Mouse (Mus musculus) kidney, embryonic 14.5 days (tissue): ENCODE measurements at regions not wholly inside any gene's neighbourhood (a gene's known extent, or its start where the extent isn't known, plus 50 kb on each side); places are given as distances from the start of the nearest gene placed in this dataset.

ENCODE experiments used
- ATAC-seq: fragments of 200-750 bp; cut with Nextera tagmentation; 2 replicates; pipeline ENCODE4 v1.8.0; 2017; ENCODE audit warnings: moderate number of reproducible peaks, mild to moderate bottlenecking, moderate TSS enrichment, moderate library complexity; ENCODE audit not compliant: low FRiP score, low TSS enrichment
- H3K27ac ChIP-seq: fragments of 300-500 bp; sonication (generic); 2 replicates; pipeline ENCODE4 v1.5.1; 2014; ENCODE audit warnings: low read depth, mild to moderate bottlenecking, low read length, moderate library complexity, mixed read lengths
- H3K27me3 ChIP-seq: fragments of 300-500 bp; sonication (generic); 2 replicates; pipeline ENCODE4 v1.6.1; 2014; ENCODE audit warnings: mild to moderate bottlenecking, low read length; ENCODE audit not compliant: control insufficient read depth, insufficient read depth
- H3K36me3 ChIP-seq: fragments of 300-500 bp; sonication (generic); 2 replicates; pipeline ENCODE4 v1.6.1; 2014; ENCODE audit warnings: low read length, mixed read lengths; ENCODE audit not compliant: control insufficient read depth, insufficient read depth
- H3K4me1 ChIP-seq: fragments of 300-500 bp; sonication (generic); 2 replicates; pipeline ENCODE4 v1.6.1; 2014; ENCODE audit warnings: low read length, mixed read lengths; ENCODE audit not compliant: control insufficient read depth, insufficient read depth
- H3K4me2 ChIP-seq: fragments of 300-500 bp; sonication (generic); replicated peaks from 2 replicates; pipeline ENCODE4 v1.6.1; 2014; ENCODE audit warnings: low read depth, mild to moderate bottlenecking, low read length
- H3K4me3 ChIP-seq: fragments of 300-500 bp; sonication (generic); 2 replicates; pipeline ENCODE4 v1.5.1; 2014; ENCODE audit warnings: mild to moderate bottlenecking, low read length
- H3K9ac ChIP-seq: fragments of 300-500 bp; sonication (generic); 2 replicates; pipeline ENCODE4 v1.6.1; 2014; ENCODE audit warnings: low read depth, mild to moderate bottlenecking, low read length, moderate library complexity
- H3K9me3 ChIP-seq: fragments of 300-500 bp; sonication (generic); 2 replicates; pipeline ENCODE4 v1.6.1; 2016; ENCODE audit warnings: low read length; ENCODE audit not compliant: control insufficient read depth
- WGBS: fragments of 180-500 bp; shearing (Covaris S2); extraction: QIAGEN DNeasy Blood & Tissue Kit; methylation state at CpG from one replicate; pipeline ENCODE4 v1.1.7; 2014; 5-methylcytosine and 5-hydroxymethylcytosine counted together

DNA sequence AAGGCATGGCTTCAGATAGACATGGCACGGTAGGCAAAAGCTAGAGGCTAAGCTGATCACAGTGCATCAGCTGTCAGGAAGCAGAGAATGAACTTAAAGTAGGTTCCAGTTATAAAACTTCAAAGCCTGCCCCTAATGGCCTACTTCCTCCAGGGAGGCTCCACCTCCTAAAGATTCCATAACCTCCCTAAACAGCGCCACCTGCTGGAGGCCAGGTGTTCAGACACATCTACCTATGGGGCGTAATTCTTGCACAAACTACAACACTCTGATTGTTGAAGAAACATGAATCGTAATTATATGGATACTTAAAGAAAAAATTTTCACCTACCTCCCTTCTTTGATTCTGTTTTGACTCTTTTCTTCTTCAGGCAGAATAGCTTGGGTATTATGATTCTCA, 277.0 kb upstream of the Tmem132c start:
- WGBS = 86% methylated on average over 4 of the region's 4 CpGs
- no peaks in the 10 kb centered on the region for H3K4me1 ChIP-seq
- H3K36me3 ChIP-seq = no peaks in the 10 kb centered on the region
- no peak overlapping the region for H3K27ac ChIP-seq
- ATAC-seq = no peak
- H3K9ac ChIP-seq = no peak overlapping the region
- no peak overlapping the region for H3K4me3 ChIP-seq
- no peaks in the 10 kb centered on the region for H3K9me3 ChIP-seq
- H3K27me3 ChIP-seq = no peaks in the 10 kb centered on the region
- no peak overlapping the region for H3K4me2 ChIP-seq

DNA sequence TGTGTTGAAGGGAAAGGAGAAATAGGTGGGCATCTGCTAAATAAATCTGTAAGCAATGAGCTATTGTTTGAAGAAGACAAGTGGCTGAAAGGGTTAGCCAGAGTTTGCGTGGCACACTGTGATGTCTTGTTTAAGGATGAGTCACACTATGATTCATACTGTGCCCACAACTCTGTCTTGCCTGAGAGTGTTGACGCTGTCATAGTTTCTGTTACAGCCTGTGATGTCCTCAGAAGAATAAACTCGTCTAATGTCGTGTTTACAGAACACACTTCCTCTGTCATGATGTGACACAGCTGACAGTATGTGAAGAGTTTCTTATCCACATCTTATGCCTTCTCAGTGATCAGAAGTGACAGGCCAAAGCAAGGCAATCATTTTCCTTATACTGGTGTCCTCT, 274.5 kb upstream of the Tmem132c start:
- Histone ChIP-seq H3K9ac (no peak overlapping the region), H3K36me3 (no peaks in the 10 kb centered on the region), H3K9me3 (no peaks in the 10 kb centered on the region), H3K4me3 (no peak overlapping the region), H3K4me2 (no peak overlapping the region), H3K27me3 (no peaks in the 10 kb centered on the region), H3K27ac (no peak overlapping the region), H3K4me1 (no peaks in the 10 kb centered on the region)
- no peak for ATAC-seq
- WGBS = 83% methylated on average over 4 of the region's 4 CpGs

DNA sequence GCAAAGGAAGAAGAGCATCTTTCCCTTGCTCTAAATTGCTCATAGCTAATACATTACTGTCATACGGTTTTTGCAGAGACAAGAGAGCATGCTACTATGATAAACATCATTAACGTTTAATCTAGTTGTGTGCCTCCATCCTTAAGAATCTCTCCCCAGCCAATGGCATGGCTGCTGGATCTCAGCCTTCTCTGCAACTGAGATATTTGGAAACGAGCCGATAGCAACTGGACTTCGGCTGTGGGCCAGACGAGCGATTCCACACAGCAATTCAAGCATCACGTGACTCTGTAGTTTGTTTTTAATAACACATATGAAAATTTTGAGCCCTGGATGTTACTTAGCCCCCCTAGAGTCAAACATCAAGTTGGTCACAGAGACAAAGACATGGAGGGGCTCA, 272.2 kb upstream of the Tmem132c start:
- Histone ChIP-seq H3K9ac (no peak overlapping the region), H3K4me1 (no peaks in the 10 kb centered on the region), H3K27ac (no peak overlapping the region), H3K27me3 (no peaks in the 10 kb centered on the region), H3K36me3 (no peaks in the 10 kb centered on the region), H3K4me3 (no peak overlapping the region), H3K4me2 (no peak overlapping the region), H3K9me3 (no peaks in the 10 kb centered on the region)
- no peak for ATAC-seq
- WGBS = 86% methylated on average over 8 of the region's 8 CpGs

DNA sequence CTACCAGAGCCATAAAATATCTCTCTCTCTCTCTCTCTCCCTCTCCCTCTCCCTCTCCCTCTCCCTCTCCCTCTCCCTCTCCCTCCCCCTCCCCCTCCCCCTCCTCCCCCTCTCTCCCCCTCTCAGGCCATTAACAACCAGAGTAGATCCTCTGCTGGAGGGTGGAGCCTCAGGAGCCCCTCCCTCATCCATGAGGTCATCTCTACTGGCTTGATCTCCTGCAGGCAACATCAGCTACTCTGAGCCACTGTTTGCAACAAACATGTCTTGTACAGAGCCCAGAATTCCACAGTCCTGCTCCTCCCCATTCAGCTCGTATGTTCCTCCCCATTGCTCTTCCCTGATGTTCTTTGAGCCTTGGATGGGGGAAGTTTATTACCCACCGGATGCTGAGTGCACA, 270.3 kb upstream of the Tmem132c start:
- Histone ChIP-seq H3K9ac (no peak overlapping the region), H3K36me3 (no peaks in the 10 kb centered on the region), H3K4me1 (no peaks in the 10 kb centered on the region), H3K9me3 (no peaks in the 10 kb centered on the region), H3K4me3 (no peak overlapping the region), H3K4me2 (no peak overlapping the region), H3K27me3 (no peaks in the 10 kb centered on the region), H3K27ac (no peak overlapping the region)
- 44% methylated on average over 2 of the region's 2 CpGs for WGBS
- no peak for ATAC-seq

DNA sequence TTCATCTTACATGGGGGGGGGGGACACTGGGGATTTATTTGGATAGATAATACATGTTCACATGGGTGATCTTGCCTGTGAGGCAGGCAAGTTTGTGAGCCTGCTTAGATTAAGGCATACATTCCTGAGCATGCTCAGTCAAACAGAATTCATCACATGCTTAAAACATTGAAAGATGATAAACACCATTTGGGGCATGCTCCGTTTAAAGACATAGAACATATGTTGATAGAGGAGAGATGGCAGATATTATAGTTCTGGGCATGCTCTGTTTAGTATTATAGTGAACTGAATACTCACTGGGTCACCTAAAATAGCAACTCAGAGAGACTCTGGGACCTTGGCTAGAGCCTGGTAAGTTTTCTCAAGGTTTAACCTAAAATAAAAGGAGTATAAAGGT, 269.6 kb upstream of the Tmem132c start:
- H3K27ac ChIP-seq = no peak overlapping the region
- no peaks in the 10 kb centered on the region for H3K9me3 ChIP-seq
- H3K4me3 ChIP-seq = no peak overlapping the region
- ATAC-seq = no peak
- no peaks in the 10 kb centered on the region for H3K4me1 ChIP-seq
- no peak overlapping the region for H3K4me2 ChIP-seq
- 62% methylated on average over 1 of the region's 1 CpGs for WGBS
- no peak overlapping the region for H3K9ac ChIP-seq
- no peaks in the 10 kb centered on the region for H3K27me3 ChIP-seq
- no peaks in the 10 kb centered on the region for H3K36me3 ChIP-seq

DNA sequence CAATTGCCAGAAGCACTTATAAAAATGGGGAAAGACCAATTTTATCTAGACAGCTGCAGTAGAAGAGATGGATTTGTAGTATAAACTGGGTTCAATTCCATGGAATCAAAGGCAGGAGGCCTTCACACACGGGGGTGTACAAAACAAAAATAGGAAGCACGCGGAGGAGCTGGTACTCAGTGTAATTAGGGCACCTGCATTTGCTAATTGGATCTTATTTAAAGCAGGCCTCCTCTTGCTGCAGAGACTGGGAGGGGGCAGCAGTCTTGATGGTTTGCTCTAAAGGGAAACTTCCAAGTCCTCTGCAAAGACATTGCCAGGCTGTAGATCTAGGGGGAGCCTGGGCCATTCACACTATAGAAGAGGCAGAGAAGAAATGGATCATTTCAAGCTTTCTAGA, 268.2 kb upstream of the Tmem132c start:
- whole genome bisulfite sequencing = 47% methylated on average over 3 of the region's 3 CpGs
- Histone ChIP-seq H3K36me3 (no peaks in the 10 kb centered on the region), H3K4me1 (no peaks in the 10 kb centered on the region), H3K9ac (no peak overlapping the region), H3K4me3 (no peak overlapping the region), H3K27me3 (no peaks in the 10 kb centered on the region), H3K27ac (no peak overlapping the region), H3K4me2 (no peak overlapping the region), H3K9me3 (no peaks in the 10 kb centered on the region; the same call in 1 of the 2 replicates)
- no peak for ATAC-seq

DNA sequence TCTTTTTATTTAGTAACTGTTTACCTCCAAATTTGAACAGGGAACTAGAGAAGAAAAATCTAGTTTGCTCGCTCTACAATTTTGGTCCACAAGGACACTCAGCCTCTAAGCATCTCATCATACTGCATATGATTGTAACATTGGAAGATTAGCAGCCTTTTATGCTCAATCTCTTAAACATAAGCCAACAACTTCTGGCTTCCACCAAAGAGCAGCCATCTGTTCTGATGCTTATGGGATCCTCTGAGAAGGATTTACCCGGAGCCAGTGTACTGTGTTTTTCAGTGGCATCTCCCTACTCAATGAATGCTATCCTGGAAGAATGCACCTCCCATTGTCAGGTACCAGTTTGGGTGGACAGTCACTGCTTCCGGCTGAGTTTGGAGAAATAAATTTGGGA, 267.0 kb upstream of the Tmem132c start:
- no peaks in the 10 kb centered on the region for H3K4me1 ChIP-seq
- ATAC-seq = no peak
- H3K9ac ChIP-seq = no peak overlapping the region
- no peak overlapping the region for H3K4me2 ChIP-seq
- WGBS = 88% methylated on average over 3 of the region's 3 CpGs
- H3K4me3 ChIP-seq = no peak overlapping the region
- H3K27ac ChIP-seq = no peak overlapping the region
- H3K9me3 ChIP-seq = no peaks in the 10 kb centered on the region; the same call in 1 of the 2 replicates
- no peaks in the 10 kb centered on the region for H3K36me3 ChIP-seq
- H3K27me3 ChIP-seq = no peaks in the 10 kb centered on the region

DNA sequence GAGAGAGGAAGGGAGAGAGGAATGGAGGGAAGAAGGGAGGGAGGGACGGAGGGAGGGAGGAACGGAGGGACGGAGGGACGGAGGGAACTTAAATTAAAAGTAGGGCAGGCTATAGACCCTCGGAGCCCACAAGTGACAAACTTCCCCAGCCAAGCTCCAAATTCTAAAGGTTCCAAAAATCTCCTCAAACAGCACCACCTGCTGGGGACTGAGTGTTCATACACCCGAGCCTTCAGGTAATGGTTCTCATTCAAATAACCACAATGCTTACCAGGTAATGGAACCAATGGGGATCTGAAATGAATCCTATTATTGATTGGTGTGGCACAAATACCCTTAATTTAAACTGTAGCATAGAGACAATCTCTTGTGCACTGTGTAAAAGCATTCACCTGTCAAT, 246.0 kb upstream of the Tmem132c start:
- H3K4me1 ChIP-seq = no peaks in the 10 kb centered on the region
- H3K4me3 ChIP-seq = no peak overlapping the region
- no peak for ATAC-seq
- H3K9me3 ChIP-seq = no peaks in the 10 kb centered on the region
- no peak overlapping the region for H3K9ac ChIP-seq
- no peaks in the 10 kb centered on the region for H3K27me3 ChIP-seq
- WGBS = 59% methylated on average over 6 of the region's 6 CpGs
- H3K27ac ChIP-seq = no peak overlapping the region
- H3K4me2 ChIP-seq = no peak overlapping the region
- H3K36me3 ChIP-seq = no peaks in the 10 kb centered on the region

DNA sequence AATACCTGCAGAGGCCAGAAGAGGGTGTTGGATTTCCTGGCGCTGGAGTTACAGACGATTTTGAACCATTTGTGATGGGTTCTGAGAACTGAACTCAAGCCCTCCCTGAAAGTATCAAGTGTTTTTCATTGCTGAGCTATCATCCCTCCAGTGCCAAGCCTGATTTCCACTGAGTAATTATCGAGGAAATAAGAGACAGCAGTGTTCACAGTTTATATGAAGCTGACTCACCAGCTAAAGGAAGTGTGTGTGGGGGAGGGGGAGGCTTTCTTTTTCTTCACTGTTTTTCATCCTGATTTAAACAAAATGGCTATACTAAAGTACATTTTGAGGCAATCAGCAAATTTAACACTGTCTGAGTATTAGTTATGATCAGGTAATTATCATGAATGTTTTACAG, 227.4 kb upstream of the Tmem132c start:
- Histone ChIP-seq H3K36me3 (no peaks in the 10 kb centered on the region), H3K27ac (no peak overlapping the region), H3K9ac (no peak overlapping the region), H3K9me3 (no peaks in the 10 kb centered on the region), H3K4me2 (no peak overlapping the region), H3K4me1 (no peaks in the 10 kb centered on the region), H3K4me3 (no peak overlapping the region), H3K27me3 (no peaks in the 10 kb centered on the region)
- WGBS = 69% methylated on average over 3 of the region's 3 CpGs
- ATAC-seq = no peak
